Mouse (Mus musculus): ENCODE results near the gene Bnc1.

Bnc1 gene

DNA sequence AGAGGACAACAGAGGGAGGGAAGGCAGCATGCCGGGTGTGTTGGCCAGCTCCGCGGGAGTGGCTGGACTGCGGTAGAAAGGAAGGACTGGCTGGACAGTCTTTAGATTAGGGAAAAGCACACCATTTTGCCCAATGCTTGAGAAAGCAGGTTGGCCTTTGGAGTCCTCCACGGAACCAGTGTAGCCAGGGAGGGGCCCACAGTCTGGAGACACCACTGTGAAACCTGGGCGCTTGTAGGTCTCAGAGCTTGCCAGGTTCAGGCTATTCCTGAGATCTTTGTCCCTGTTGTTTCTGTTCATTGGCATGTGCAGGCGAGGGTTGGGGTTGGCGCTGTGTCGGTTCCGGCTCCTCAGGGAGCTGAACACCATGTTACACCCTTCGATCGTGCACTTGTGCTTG is 18.2 kb downstream of the Bnc1 start:
- no peak for DNase-seq (ENCODE audit: low spot score)

DNA sequence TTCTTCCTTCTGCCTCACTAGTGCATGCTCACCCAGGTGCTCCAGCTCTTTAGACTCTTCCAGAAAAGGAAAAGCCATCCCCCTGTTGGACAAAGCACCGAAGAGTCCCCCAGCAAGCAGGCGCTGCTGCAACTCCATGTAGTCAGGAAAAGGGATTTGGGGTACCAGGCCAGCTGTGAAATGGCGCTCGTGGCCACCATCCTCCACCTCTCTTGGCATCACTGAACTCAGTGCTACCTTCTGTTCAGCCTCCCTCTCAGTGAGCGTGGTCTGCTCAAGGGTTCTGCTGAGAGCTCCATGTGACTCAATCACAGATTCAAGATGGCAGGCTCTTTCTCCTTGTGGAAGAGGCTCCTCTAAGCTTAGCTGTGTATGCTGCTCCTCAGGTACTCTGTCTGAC is 18.8 kb downstream of the Bnc1 start:
- no peak for DNase-seq (ENCODE audit: low spot score)

DNA sequence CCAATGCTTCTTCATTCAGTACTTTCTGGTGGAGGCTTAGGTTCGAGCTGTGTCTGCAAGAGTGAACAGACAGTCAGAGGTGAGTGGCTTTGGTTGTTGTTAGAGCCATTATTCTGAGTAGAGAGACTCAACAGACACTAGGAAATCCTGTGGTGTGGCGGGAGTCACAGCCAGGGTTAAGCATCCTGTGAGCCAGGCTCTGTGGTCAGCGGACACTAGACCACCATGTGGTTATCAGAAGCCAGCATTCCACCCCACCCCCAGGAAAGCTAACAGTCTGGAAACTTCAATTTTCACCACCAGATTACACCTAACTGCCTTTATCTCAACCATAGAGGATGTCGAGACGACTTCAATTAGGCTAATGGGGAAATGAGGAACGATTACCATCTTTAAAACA is 23.1 kb downstream of the Bnc1 start:
- DNase-seq (ENCODE audit: low spot score) = no peak

DNA sequence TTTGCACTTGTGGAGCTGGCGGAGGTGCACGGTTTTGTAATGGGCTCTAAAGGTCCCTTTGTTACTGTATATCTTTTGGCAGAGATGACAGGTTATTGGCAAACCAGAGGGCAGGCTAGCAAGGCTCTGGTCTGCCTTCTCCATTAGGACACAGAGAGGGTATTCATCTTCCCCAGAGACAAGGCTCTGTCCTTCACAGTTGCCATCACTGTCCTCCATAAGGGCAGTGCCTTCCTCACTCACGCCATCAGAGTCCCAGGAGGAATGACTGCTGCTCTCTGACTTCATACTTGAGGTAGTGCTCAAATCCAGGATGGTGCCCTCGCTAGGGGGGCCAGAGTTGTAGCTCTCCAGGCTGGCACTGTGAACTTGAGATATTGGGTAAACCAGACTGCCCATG is 23.6 kb downstream of the Bnc1 start:
- DNase-seq (ENCODE audit: low spot score) = no peak

DNA sequence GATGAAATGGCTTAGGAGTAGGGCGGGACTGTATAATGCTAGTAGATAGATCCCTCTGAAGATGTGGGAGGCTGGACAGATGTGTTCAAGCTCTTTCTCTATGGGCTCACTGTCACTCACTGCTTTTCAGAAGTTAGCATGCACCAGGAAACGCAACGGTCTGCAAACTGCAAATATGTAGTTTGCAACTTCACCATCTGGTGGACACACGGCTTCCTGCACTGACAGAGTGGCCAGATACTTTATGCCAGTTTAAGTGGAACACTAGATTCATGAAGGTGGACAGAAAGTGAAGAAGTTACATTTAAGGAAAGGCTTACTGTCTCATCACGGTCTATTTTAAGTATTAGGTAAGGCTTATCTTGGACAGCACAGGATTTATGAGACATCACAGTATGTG is 25.9 kb downstream of the Bnc1 start:
- no peak for DNase-seq (ENCODE audit: low spot score)

DNA sequence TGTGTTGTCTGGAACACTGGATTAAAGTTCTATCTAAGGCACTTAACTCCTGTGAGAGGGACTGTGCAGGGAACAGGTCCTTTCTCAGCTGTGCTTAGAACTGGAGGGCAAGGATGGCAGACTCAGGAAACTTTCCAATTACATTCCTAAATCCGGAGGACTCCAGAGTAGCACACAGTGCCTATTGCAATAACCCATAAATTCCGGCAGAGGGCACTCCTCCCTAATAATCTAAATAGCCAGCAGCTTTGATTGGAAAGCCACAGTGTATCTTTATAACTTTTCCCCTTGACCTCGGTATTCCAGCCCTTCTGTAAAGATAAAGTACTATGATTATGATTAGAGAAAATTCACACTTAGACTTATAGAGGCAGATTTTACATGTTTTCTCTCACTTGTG is 32.4 kb downstream of the Bnc1 start:
- DNase-seq (ENCODE audit: low spot score) = peak; percentile 5

DNA sequence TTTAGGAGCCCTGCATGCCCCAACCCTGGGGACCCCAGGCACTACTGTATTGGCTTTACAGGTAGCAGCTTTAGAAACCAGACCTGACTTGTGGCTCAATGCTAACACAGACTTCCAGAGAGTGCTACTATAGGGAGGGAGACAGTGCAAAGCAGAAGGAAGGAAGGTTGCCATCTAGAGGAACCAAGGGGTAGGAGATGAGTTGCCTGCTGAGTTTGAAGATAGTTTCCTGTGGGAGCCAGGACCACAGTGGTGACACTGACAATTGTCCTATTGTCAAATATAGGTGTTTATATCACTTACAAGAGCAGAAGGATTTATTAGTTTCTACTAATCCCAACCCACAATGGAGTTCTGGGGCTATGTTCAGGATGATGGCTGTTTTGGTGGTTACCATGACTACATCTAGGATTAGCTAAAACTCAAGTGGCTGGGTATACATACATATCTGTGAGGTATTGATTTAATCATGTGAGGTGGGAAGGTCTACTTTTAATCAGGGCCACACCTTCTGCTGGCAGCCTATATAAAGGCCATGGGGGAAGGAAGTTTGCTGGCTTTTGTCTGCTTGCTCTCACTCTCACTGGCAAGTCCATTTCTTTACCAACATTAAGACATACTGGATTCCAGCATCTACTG is 37.8 kb downstream of the Bnc1 start:
- DNase-seq (ENCODE audit: low spot score) = peak; percentile 39

DNA sequence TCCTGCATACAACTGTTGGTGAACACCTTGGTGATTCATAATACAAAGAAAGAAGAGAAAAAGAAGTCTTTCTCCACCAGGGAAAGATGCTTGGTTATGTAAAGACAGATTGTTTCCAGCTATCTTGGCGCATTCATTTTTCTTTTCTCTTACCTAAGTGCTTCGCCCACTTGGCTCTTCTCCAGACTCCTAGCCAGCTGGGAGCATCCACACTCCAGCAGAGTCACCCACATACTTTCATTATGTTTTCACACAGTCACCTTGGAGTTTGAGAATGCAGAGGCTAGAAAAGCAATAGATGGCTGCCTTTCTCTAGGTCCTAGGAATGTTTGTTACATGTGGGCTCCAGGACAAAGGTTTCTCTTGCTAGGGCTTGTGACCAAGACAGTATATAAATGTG is 41.6 kb downstream of the Bnc1 start:
- DNase-seq (ENCODE audit: low spot score) = no peak

DNA sequence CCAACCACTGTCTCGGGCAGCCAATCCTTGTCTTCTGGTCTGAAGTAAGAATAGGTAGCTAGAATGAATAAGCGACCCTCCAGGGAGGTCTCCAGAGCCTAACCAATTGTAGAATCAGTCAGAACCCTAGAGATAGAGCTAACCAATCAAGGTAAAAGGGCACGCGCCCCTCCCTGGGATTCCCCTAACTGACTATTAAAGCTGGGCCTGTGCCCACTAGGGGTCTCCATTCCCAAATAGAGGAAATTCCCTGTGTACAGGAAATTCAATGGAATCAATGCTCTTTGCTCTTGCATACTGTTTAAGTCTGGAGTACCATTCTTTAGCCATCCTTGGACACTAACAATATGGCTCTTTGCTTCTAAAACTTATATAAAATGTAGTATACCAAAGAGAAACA is 46.7 kb downstream of the Bnc1 start:
- DNase-seq (ENCODE audit: low spot score) = no peak

DNA sequence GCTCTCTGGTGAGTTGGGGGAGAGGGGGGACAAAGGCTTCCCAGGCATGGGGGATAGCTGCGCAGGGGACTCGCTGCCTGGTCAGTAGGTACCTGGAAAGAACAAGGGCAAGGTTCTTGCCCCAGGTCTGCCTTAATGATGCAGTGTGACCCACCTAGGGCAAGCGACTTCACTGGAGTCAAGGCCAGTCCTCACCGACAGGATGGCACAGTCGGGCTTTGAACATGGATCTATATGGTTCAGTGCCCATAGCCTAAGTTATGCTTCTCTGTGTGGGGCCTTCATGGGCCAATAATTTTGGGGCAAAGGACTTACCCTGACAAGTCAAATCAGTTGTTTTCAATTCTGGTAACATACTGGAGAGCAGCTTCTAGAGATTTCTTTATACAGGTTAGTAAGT is 57.3 kb downstream of the Bnc1 start:
- no peak for DNase-seq (ENCODE audit: low spot score)

DNA sequence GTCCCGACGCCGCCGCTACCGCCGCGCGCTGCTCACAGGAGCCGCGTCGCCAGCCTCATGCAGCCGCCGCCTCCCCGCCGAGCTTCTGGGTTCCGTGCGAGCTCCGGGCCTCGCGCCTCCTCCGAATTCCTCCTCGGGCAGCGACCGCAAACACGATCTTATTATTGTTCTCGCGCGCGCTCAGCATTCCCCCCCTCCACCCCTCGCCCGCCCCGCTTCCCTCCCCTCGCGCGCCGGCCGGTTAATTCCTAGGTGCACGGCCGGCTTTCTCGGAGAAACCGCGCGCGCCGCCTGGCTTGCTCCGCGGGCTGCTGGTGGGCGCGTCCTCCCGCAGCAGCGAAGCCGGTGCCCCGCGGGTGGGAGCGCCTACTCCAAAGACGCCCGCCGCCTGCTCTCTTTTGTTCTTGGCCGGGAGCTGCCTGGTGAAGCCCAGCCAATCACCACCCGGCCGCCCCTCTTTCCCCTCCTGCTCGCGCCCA is 57.8 kb downstream of the Bnc1 start, which contains the start of gene Hdgfl3:
Gene Hdgfl3, minus strand, starts transcription at position 207 of the 479 bp plus-strand sequence.
- peak; percentile 59 for DNase-seq (ENCODE audit: low spot score)

DNA sequence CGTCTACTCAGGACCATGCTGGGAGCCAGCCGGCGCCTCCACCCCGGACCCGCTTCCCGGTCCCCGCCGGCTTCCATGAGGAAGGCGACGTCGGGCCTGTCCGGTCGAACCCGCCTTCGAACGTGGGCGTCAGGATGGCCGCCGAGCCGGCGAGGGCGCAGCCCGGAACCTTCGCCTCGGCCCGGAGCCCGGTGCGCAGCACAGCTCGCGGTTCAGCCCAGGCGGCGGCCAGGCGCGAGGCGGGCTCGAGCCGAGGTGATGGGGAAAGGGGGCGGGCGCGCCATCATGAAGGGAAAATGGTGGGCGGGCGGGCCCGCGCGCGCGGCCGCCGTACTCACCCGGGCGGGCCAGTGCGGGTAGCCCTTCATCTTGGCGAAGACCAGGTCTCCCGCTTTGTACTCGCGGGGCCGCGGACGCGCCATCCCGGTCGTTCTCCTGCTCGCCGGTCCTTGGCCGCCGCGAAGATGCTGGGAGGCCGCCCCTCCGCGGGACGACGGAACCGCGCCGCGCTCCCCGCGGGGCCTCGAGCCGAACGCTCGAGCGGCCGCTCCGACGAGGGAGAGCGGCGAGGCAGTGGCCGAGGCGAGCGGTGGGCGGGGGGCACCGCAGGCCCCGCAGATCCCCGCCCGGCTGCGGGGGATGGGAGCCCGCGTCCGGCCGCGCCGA is 58.4 kb downstream of the Bnc1 start:
- peak; percentile 61 for DNase-seq (ENCODE audit: low spot score)

DNA sequence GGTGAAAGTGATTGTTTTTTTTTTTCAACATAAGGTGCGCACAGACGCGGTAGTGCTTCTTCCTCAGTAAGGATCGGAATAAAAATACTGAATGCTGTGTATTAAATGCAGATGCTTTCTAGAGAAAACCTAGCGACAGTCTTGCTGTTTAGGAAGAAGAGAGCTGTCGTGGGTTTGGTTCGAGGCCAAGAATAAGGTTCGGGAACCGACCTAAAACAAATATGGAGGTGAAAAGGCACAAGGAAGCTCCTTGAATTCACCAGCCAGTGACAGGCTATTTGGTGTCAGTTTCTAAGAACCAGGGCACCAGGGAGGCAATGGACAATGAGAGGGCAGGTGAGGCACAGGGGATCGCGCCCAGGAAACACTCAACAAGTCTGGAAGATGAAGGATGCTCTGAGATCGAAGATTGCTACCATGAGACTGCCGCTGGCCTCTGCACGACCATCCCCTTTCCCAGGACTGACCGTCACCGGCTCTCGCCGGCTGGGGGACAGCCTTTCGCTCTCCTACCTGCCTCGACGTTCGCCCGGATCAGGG is 59.0 kb downstream of the Bnc1 start:
- DNase-seq (ENCODE audit: low spot score) = no peak

DNA sequence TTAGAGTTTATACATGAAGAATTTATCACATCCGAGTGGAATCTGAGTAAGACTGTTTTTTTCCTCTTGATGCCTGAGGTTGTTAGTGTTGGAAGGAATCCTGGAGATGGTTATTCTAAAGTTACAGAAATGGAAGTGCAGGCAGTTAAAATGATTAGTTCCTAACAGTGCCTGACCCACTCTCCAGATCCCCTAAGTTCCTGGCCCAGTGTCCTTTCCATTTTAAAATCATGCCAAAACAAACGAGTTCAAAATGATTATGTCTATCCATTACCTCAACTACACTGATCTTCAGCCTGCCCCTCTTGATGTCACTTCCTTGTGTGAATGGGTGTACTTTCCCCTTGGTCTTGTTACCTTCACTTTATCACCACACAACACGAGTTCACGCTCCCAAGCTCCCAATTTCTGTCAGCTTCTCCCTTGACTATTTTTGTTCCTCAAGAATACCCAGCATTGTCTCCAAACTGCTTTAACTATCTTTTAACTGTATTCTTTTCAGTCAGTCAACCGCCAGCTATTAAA is 59.5 kb downstream of the Bnc1 start:
- DNase-seq (ENCODE audit: low spot score) = peak; percentile 56

DNA sequence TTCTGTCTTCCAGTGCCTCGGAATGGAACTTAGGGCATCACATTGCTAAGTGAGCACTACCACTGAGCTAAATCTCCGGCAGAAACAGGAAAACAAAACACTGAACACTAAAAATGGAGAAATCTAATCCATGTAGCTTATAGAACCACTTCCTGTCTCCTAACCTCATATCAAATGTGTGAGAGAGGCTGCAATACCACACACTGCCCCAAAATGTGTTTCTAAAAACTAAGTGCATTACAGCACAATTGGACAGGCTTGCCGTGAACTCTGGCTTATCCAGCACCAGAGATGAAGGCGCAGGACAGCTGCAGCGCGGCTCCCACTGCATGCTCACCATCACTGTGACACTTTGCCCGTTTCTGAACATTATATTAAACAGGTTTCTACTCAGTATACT is 63.1 kb downstream of the Bnc1 start:
- DNase-seq (ENCODE audit: low spot score) = peak; percentile 50

DNA sequence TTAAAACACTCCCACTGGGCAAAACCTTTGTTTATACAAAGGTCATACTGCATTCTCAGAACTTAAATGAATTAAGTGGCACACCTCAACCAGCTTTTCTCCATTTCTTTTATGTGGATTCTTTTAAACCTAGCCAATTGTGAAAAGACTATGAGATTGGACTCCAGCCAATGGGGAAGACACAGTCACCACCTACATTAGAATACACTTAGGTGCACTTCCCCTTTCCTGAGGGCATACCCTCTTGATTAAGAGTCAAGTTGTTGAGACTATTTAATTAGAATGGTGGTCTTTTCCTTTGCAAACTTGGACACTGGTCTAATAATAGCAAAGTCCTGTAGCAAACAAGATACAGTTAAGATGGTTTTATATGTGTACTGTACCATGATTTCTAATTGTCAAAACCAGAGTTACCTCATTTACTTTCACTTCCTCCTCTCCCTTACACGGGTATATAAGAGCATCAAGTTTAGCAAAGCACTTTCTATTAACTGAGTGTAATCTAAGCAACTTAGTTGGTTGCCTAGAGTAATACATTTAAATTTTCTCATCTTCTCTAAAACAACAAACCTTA is 70.6 kb downstream of the Bnc1 start:
- DNase-seq (ENCODE audit: low spot score) = no peak

DNA sequence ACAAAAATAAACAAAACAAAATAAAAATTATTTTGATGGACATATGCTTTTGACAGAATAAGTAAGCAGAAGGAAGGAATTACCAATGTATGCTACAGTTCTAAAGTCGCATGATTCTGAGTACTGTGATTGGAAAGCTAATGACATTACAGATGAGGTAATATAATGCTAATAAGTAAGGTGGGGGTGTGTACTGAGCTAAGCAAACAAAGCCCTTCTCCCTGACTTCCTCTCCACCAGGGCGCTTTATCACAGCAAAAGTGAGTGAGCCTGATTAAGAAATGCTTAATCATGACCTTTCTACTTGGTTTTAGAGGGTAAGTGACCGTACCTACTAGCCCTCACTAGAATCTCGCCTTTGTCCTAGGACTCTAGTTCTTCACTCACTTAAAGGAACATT is 71.8 kb downstream of the Bnc1 start:
- DNase-seq (ENCODE audit: low spot score) = no peak

DNA sequence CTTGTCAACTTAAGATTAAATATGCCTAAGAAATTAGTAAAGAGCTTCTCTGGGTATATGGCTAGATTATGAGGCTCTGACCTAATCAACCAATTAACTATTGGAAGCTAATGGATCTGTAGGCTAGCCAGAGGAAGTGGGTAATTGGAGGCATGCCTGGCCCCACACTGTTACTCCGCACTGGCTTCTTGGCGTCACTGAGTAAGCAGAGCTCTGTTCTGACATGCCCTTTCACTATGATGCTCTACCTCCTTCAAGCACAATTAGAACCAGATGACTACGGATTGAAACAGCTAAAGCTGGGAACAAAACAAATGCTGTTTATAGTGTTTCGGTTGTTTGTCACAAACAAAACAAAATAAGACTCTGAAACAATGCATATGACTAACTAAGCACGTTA is 73.8 kb downstream of the Bnc1 start:
- DNase-seq (ENCODE audit: low spot score) = no peak

All from T-cell, adult 2 months (primary cell).